Mouse (Mus musculus) kidney, adult 2 months (tissue): Measurements from ENCODE around the gene Kctd15. TPM values are rescaled to one million over a fixed set of nuclear protein-coding genes. Genes with fewer than 3 reads are reported as not detected.

ENCODE experiments used
- DNase-seq: peaks from one replicate; pipeline ENCODE4 v3.0.0; 2021
- H3K27ac ChIP-seq: fragments of 200-500 bp; 2 replicates; pipeline ENCODE4 v1.5.1; 2012; ENCODE audit warnings: low read depth, low read length, control low read depth, inconsistent platforms; ENCODE audit not compliant: insufficient read depth
- H3K27me3 ChIP-seq: fragments of 200-500 bp; replicated peaks from 2 replicates; pipeline ENCODE4 v1.6.1; 2012; ENCODE audit warnings: mild to moderate bottlenecking, moderate library complexity, low read length, inconsistent platforms; ENCODE audit not compliant: control insufficient read depth, insufficient read depth
- H3K36me3 ChIP-seq: fragments of 200-500 bp; 2 replicates; pipeline ENCODE4 v1.6.1; 2012; ENCODE audit warnings: mild to moderate bottlenecking, moderate library complexity, low read length, inconsistent platforms; ENCODE audit not compliant: control insufficient read depth, insufficient read depth
- H3K4me1 ChIP-seq: fragments of 200-500 bp; 2 replicates; pipeline ENCODE4 v1.6.1; 2011; ENCODE audit warnings: low read length; ENCODE audit not compliant: control insufficient read depth, insufficient read depth
- H3K4me3 ChIP-seq: fragments of 200-500 bp; 2 replicates; pipeline ENCODE4 v1.5.1; 2011; ENCODE audit warnings: mild to moderate bottlenecking, low read depth, low read length, control low read depth; ENCODE audit not compliant: insufficient read depth
- CTCF ChIP-seq: fragments of 200-500 bp; conservative IDR thresholded peaks from 2 replicates; pipeline ENCODE4 v1.5.1; 2011; ENCODE audit warnings: low read depth, mild to moderate bottlenecking, control low read depth, low read length, moderate library complexity, mixed read lengths; ENCODE audit not compliant: insufficient read depth, insufficient read length
- POLR2A ChIP-seq: fragments of 200-500 bp; IDR thresholded peaks from one replicate; pipeline ENCODE4 v1.6.1; 2011; ENCODE audit warnings: low read depth, low read length, control low read depth
- WGBS: fragments of 180-500 bp; shearing (Covaris S2); methylation state at CpG from one replicate; pipeline ENCODE4 v1.1.7; 2018; 5-methylcytosine and 5-hydroxymethylcytosine counted together
- polyA plus RNA-seq: library from polyadenylated mRNA; depleted of rRNA; stranded (reverse); fragments of >200 nt; gene quantifications from 2 replicates; pipeline ENCODE4 v1.2.3, GENCODE M21; 2012

Gene Kctd15
- polyA plus RNA-seq, 1 experiment: 18.3 TPM

GRCm38 (mm10) chr7:34667874-34668273, 11.3 kb upstream of the Kctd15 start:
- Histone ChIP-seq H3K4me3 (no peak overlapping the region), H3K36me3 (no peaks in the 10 kb centered on the region), H3K4me1 (0 out of 2 replicates have a peak, but pooled peaks cover 2% of the 10 kb centered on the region), H3K27ac (no peak overlapping the region), H3K27me3 (no peaks in the 10 kb centered on the region)
- peak; percentile 73 for DNase-seq
- TF ChIP-seq CTCF (no peak), POLR2A (no peak)
- 43% methylated on average over 16 of the region's 16 CpGs for WGBS

DNA sequence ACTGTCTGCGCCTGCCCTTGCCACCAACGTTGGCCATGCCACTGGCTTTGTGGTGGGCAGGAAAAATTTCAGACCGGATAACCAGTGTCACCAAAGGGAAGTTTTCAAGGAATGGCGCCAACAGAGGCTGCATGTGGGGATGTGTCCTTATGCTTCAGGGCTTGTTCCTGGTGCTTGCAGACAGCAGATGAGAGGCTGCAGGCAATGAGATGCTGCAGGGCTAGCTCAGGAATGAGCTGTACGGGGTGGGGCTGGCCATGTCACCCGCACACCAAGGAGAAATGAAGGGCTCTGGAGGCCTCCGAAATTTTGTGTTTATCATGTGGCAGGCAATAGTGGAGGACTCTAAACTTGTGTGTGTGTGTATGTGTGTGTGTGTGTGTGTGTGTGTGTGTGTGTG, 6.6 kb upstream of the Kctd15 start:
- H3K4me3 ChIP-seq: no peak overlapping the region
- H3K27me3 ChIP-seq: no peaks in the 10 kb centered on the region
- 68% methylated on average over 7 of the region's 7 CpGs for WGBS
- peaks cover 11% of the 10 kb centered on the region for H3K4me1 ChIP-seq
- no peak for TF ChIP-seq CTCF
- no peak for TF ChIP-seq POLR2A
- no peaks in the 10 kb centered on the region for H3K36me3 ChIP-seq
- no peak for DNase-seq
- H3K27ac ChIP-seq: no peak overlapping the region

- WGBS: 66% methylated on average over 5 of the region's 5 CpGs
- Histone ChIP-seq H3K36me3 (no peaks in the 10 kb centered on the region), H3K4me3 (no peak overlapping the region), H3K27me3 (no peaks in the 10 kb centered on the region), H3K4me1 (peaks cover 11% of the 10 kb centered on the region), H3K27ac (no peak overlapping the region)
- TF ChIP-seq POLR2A: no peak
- TF ChIP-seq CTCF: no peak
- no peak for DNase-seq
Observed at GRCm38 (mm10) chr7:34662227-34662626, 5.7 kb upstream of the Kctd15 start.

DNA sequence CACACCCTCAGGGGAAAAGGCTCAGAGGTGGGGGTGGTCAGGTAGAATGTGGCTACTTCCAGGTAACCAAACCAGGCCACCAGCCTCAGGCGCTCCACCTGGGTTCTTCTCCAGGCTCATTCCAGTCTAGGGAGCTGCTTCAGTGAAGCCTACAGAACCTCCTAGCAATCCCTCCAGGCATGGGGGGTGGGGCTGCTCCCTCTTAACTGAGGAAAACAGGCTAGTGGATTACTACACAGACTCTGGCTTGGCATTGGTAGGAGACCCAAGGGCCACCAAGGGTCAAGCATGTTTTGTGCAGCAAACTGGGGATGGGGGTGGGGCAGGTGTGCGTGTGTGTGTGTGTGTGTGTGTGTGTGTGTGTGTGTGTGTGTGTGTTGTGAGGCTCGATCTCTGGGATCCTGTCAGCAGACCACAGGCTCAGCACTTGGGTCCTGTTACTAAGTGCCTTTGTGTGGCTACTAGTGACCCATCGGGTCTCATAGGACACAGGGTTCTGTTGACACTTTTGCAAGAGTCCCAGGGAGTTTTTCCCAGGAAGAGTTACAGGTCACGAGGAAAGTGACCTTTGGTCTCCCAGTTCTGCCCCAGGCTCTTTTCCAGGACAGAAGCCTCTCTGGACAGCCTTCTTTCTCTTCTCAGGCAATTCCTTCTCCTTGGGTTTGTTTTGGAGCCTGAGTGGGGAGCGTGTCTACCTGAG, 3.0 kb upstream of the Kctd15 start:
- H3K4me3 ChIP-seq: no peak overlapping the region
- H3K27ac ChIP-seq: peak overlapping the region; percentile 80
- TF ChIP-seq CTCF (no peak), POLR2A (no peak)
- no peaks in the 10 kb centered on the region for H3K36me3 ChIP-seq
- WGBS: 48% methylated on average over 6 of the region's 6 CpGs
- peak; percentile 87 for DNase-seq
- no peaks in the 10 kb centered on the region for H3K27me3 ChIP-seq
- peaks cover 11% of the 10 kb centered on the region for H3K4me1 ChIP-seq

- Histone ChIP-seq H3K36me3 (no peaks in the 10 kb centered on the region), H3K27me3 (no peaks in the 10 kb centered on the region), H3K4me3 (peak overlapping the region; percentile 93), H3K4me1 (peaks cover 10% of the 10 kb centered on the region), H3K27ac (peak overlapping the region; percentile 88)
- under 1% methylated on average over 72 of the region's 74 CpGs for WGBS
- TF ChIP-seq POLR2A: no peak
- TF ChIP-seq CTCF: peak; percentile 52
- peak; percentile 94 for DNase-seq
Observed at GRCm38 (mm10) chr7:34655086-34655839, 1.3 kb downstream of the Kctd15 start.

DNA sequence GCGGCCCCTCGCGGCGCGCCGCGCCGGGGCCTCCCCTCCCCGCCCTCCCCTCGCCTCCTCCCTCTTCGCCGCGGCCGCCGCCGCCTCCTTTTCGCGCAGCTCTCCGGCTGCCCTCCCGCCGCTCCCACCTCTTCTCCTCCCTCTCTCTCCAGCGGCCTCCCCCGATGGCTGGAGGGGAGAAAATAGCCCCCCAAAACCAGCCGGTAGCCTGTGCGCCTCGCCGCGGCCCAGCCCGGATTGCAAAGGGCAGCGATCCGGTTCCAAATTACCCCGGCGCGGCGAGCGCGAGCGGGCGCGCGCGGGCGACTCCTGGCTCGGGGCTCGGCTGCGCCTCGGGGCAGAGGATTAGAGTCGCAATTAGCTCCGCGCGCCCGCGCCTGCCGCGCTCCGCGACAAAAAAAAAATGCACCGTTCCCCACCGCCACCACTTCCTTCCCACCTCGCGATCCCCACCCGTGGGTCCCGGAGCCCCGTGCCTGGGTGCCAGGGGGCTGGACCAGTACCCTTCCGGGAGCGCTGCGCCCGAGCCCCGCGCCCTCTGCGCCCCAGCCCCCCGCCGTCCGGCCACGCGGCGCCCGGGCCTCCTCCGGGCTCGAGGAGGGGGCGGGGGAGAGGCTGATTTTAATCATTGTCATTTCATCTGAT, 2.0 kb downstream of the Kctd15 start:
- H3K4me1 ChIP-seq: peaks cover 4% of the 10 kb centered on the region; the same call in 1 of the 2 replicates
- H3K4me3 ChIP-seq: peak overlapping the region; percentile 93
- no peaks in the 10 kb centered on the region for H3K36me3 ChIP-seq
- no peaks in the 10 kb centered on the region for H3K27me3 ChIP-seq
- TF ChIP-seq POLR2A: no peak
- WGBS: 1% methylated on average over 70 of the region's 81 CpGs
- H3K27ac ChIP-seq: peak overlapping the region; percentile 88
- peak; percentile 73 for DNase-seq
